Mouse (Mus musculus) kidney, postnatal 0 days (tissue): ENCODE data around the gene Spcs1. TPM values are rescaled to one million over a fixed set of nuclear protein-coding genes. Genes with fewer than 3 reads are reported as not detected.

Source experiments
- ATAC-seq: fragments of 200-750 bp; cut with Nextera tagmentation; replicated peaks from 2 replicates; pipeline ENCODE4 v1.8.0; 2017; ENCODE audit warnings: low read depth, moderate number of reproducible peaks, moderate TSS enrichment, moderate library complexity; ENCODE audit not compliant: low FRiP score
- DNase-seq: peaks from one replicate; pipeline ENCODE4 v3.0.0-alpha.2; 2016; ENCODE audit warnings: low spot score
- H3K27ac ChIP-seq: fragments of 300-500 bp; sonication (generic); 2 replicates; pipeline ENCODE4 v1.5.1; 2014; ENCODE audit warnings: mild to moderate bottlenecking
- H3K27me3 ChIP-seq: fragments of 300-500 bp; sonication (generic); 2 replicates; pipeline ENCODE4 v1.6.1; 2014; ENCODE audit warnings: low read length, mixed read lengths; ENCODE audit not compliant: insufficient read depth
- H3K36me3 ChIP-seq: fragments of 300-500 bp; sonication (generic); 2 replicates; pipeline ENCODE4 v1.6.1; 2014; ENCODE audit warnings: low read length, mixed read lengths; ENCODE audit not compliant: insufficient read depth
- H3K4me1 ChIP-seq: fragments of 300-500 bp; sonication (generic); replicated peaks from 2 replicates; pipeline ENCODE4 v1.6.1; 2014; ENCODE audit warnings: antibody characterized with exemption, low read length, mixed read lengths; ENCODE audit not compliant: insufficient read depth
- H3K4me2 ChIP-seq: fragments of 300-500 bp; sonication (generic); 2 replicates; pipeline ENCODE4 v1.6.1; 2014; ENCODE audit warnings: mild to moderate bottlenecking, low read length, moderate library complexity, mixed read lengths
- H3K4me3 ChIP-seq: fragments of 300-500 bp; sonication (generic); replicated peaks from 2 replicates; pipeline ENCODE4 v1.5.1; 2014; ENCODE audit warnings: low read depth, low read length
- H3K9ac ChIP-seq: fragments of 300-500 bp; sonication (generic); 2 replicates; pipeline ENCODE4 v1.6.1; 2014; ENCODE audit warnings: low read depth, low read length
- H3K9me3 ChIP-seq: fragments of 300-500 bp; sonication (generic); replicated peaks from 2 replicates; pipeline ENCODE4 v1.6.1; 2016; ENCODE audit warnings: low read length, inconsistent platforms, mixed read lengths
- CTCF ChIP-seq: IDR thresholded peaks from 2 replicates; pipeline ENCODE4 v1.5.1; 2016; ENCODE audit warnings: antibody characterized with exemption, low read depth, mild to moderate bottlenecking, moderate library complexity
- WGBS: fragments of 180-500 bp; shearing (Covaris S2); extraction: QIAGEN DNeasy Blood & Tissue Kit; methylation state at CpG from one replicate; pipeline ENCODE4 v1.1.7; 2014; 5-methylcytosine and 5-hydroxymethylcytosine counted together
- polyA plus RNA-seq: library from polyadenylated mRNA; unstranded; fragments of >200 nt; fragmentation: Nextera tagmentation; extraction: Ambion mirVana; gene quantifications from 2 replicates; pipeline ENCODE4 v1.2.1, GENCODE M21; 2015

Spcs1 gene
- polyA plus RNA-seq, 1 experiment from 2014 or later, result 596 TPM

DNA sequence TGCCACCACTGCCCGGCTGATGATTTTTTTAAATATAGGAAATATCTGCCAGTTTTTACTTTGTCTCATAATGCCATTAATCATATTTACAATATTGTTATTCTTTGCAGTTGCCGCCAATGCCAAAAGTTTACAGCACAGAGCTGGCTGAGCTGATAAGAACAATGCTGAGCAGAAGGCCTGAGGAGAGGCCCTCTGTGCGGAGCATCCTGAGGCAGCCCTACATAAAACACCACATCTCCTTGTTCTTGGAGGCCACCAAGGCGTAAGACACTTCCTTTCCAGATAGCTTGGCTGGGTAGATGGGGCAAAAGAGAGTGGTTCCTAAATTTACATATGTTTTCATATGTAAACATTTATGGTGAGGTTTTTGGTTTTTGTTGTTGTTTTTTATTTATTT is 42.4 kb downstream of the Spcs1 start:
- WGBS, result 88% methylated on average over 4 of the region's 4 CpGs

DNA sequence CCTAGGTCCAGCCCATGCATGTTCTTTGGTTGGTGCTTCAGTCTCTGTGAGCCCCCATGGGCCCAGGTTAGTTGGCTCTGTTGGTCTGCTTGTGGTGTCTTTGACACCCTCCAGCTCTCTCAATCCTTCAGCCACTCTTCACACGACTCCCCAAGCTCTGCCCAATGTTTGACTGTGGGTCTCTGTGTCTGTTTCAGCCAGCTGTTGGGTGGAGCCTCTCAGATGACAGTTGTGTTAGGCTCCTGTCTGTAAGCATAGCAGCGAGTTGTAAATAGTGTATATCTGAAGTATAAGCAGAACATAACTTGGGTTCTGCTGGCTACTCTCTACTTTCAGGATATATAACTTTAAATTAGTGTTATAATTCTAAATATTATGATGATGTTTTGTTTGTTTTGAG is 43.0 kb downstream of the Spcs1 start:
- WGBS, result 77% methylated on average over 2 of the region's 2 CpGs
- TF ChIP-seq CTCF, result no peak
- H3K27me3 ChIP-seq, result no peaks in the 10 kb centered on the region
- peaks cover 6% of the 10 kb centered on the region; the same call in 1 of the 2 replicates for H3K36me3 ChIP-seq
- no peaks in the 10 kb centered on the region for H3K9me3 ChIP-seq
- no peak for ATAC-seq
- H3K9ac ChIP-seq, result no peak overlapping the region
- DNase-seq, result no peak
- H3K4me2 ChIP-seq, result no peak overlapping the region
- no peaks in the 10 kb centered on the region for H3K4me1 ChIP-seq
- no peak overlapping the region for H3K27ac ChIP-seq
- H3K4me3 ChIP-seq, result no peak overlapping the region

More for the DNA sequence above, 42.4 kb downstream of the Spcs1 start:
- TF ChIP-seq CTCF, result no peak
- H3K27ac ChIP-seq, result no peak overlapping the region
- no peaks in the 10 kb centered on the region for H3K4me1 ChIP-seq
- H3K36me3 ChIP-seq, result peaks cover 6% of the 10 kb centered on the region; the same call in 1 of the 2 replicates
- ATAC-seq, result no peak
- no peak overlapping the region for H3K9ac ChIP-seq
- H3K27me3 ChIP-seq, result no peaks in the 10 kb centered on the region
- DNase-seq, result no peak
- no peaks in the 10 kb centered on the region for H3K9me3 ChIP-seq
- H3K4me3 ChIP-seq, result no peak overlapping the region
- no peak overlapping the region for H3K4me2 ChIP-seq

DNA sequence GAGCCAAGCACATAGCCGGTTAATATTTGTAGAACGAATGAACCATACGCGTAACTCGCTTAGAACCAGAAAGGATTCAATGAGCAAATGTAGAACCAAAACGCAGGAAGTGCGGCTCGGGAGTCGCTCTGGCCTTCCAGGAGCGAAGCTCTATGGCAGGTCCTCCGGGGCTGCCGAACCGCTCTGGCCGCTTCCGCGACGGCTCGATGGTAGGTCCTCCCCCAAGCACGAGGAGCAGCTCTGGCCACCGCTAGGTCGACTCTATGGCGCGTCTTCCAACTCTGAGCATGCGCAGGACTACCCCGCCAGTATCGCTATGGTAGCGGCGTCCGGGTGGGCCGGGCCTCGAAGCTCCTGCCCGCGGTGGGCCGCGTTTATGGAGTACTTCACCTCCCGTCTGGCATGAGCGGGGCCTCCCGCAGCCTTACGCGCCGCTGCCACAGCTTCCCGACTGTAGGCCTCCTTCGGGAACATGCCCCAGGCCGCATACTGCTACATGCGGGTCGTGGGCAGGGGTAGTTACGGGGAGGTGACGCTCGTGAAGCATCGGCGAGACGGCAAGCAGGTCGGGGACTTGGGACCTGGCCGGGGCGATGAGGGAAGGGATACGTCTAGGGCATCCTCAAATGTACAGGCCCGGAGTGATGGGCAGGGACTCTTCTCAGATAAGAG is 50.2 kb downstream of the Spcs1 start, which contains the start of gene Nek4:
Nek4 (plus strand) TSS at position 224 of the 672 bp plus-strand sequence.
- under 1% methylated on average over 57 of the region's 57 CpGs for WGBS
- Histone ChIP-seq H3K4me2 (peak within 1 kb of the TSS; percentile 87), H3K27ac (peak within 1 kb of the TSS; percentile 62; the same call in 1 of the 2 replicates), H3K9me3 (no peaks in the 10 kb centered on the region), H3K27me3 (no peaks in the 10 kb centered on the region), H3K4me1 (peaks cover 7% of the 10 kb centered on the region; the same call in 1 of the 2 replicates), H3K36me3 (no peaks in the 10 kb centered on the region), H3K9ac (peak within 1 kb of the TSS; percentile 81), H3K4me3 (peak within 1 kb of the TSS; percentile 81)
- DNase-seq (peak; percentile 99), ATAC-seq (peak; percentile 97)
- TF ChIP-seq CTCF, result peak; percentile 44

DNA sequence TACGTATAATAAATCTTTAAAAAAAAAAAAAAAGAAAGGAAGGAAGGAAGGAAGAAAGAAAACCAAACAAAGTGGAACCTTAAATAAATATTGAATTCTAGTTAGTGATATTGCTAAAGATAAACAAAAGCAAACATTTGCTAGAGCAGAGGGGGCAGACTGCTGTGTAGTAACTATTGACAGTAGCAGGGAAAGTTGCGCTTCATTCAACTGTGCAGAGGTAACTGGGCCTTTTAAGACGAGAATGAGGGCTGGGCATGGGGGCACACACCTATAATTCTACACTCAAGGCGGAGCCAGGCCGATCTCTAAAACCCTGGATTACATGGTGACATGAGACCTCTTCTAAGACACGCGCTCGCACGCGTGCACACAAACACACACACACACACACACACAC is 51.5 kb downstream of the Spcs1 start:
- no peak for TF ChIP-seq CTCF
- ATAC-seq, result no peak
- 93% methylated on average over 10 of the region's 10 CpGs for WGBS

More for the DNA sequence above, 51.5 kb downstream of the Spcs1 start:
- no peaks in the 10 kb centered on the region for H3K27me3 ChIP-seq
- no peaks in the 10 kb centered on the region for H3K9me3 ChIP-seq
- H3K36me3 ChIP-seq, result no peaks in the 10 kb centered on the region
- H3K4me1 ChIP-seq, result peaks cover 7% of the 10 kb centered on the region; the same call in 1 of the 2 replicates
- no peak overlapping the region for H3K4me3 ChIP-seq
- DNase-seq, result no peak
- H3K27ac ChIP-seq, result no peak overlapping the region
- no peak overlapping the region for H3K4me2 ChIP-seq
- H3K9ac ChIP-seq, result no peak overlapping the region

Other genes starting within 250 kb of the Spcs1 start
- gene Tmem110, start 176.1 kb downstream of the Spcs1 start, polyA plus RNA-seq, result 22.6 and 23.4 TPM in 2 replicates
- gene Mustn1, start 122.5 kb downstream of the Spcs1 start, polyA plus RNA-seq, result 6.6 and 8.1 TPM in 2 replicates
- 0.17 and 0.26 TPM in 2 replicates for gene Itih4, start 115.2 kb downstream of the Spcs1 start, polyA plus RNA-seq
- 0.53 and 0.75 TPM in 2 replicates for gene Itih3, start 77.9 kb downstream of the Spcs1 start, polyA plus RNA-seq
- gene Itih1, start 58.4 kb downstream of the Spcs1 start, polyA plus RNA-seq, result 0.34 and 0.41 TPM in 2 replicates
- 8.7 and 10.5 TPM in 2 replicates for gene Nek4, start 50.3 kb downstream of the Spcs1 start, polyA plus RNA-seq
- 63.2 and 64.3 TPM in 2 replicates for gene Glt8d1, start 272 bp downstream of the Spcs1 start, polyA plus RNA-seq
- 67.3 and 75.8 TPM in 2 replicates for gene Pbrm1, start 17.5 kb upstream of the Spcs1 start, polyA plus RNA-seq
- 96.3 and 99.5 TPM in 2 replicates for gene Gnl3, start 17.5 kb upstream of the Spcs1 start, polyA plus RNA-seq
- gene Smim4, start 127.3 kb upstream of the Spcs1 start, polyA plus RNA-seq, result 210 and 212 TPM in 2 replicates
- 201 and 204 TPM in 2 replicates for gene Nt5dc2, start 129.4 kb upstream of the Spcs1 start, polyA plus RNA-seq
- 26.4 and 27.8 TPM in 2 replicates for gene Stab1, start 167.0 kb upstream of the Spcs1 start, polyA plus RNA-seq
- gene Tnnc1, start 206.6 kb upstream of the Spcs1 start, polyA plus RNA-seq, result 0.79 and 0.95 TPM in 2 replicates
- 197 and 214 TPM in 2 replicates for gene Nisch, start 215.3 kb upstream of the Spcs1 start, polyA plus RNA-seq
- 6.5 and 7.8 TPM in 2 replicates for gene Sema3g, start 216.2 kb upstream of the Spcs1 start, polyA plus RNA-seq
- 16.8 and 18.1 TPM in 2 replicates for gene Phf7, start 249.6 kb upstream of the Spcs1 start, polyA plus RNA-seq
- 57.8 and 63.4 TPM in 2 replicates for gene Bap1, start 249.8 kb upstream of the Spcs1 start, polyA plus RNA-seq